ENCODE assay signal across 19 mouse cellular contexts in genomic region chr10:25032625-25033024, GRCm38 (mm10).
DNase-seq lines count a peak whose midpoint lies in the region; TF ChIP-seq lines count a peak whose summit lies in the region.
"Had no signal": no experiment of that assay in that cellular context is flagged by ENCODE, and none has a peak within 500 bp of the region (broad histone marks: within the 10 kb centered on the region; RNA-seq: fewer than 3 reads in every experiment).

No protein-coding gene starts in this region.

- H3K27ac ChIP-seq in CH12.LX (ENCODE audit: insufficient read depth, low read depth) (no peak overlapping the region), MEL (ENCODE audit: control insufficient read depth, low read depth, low read length) (no peak overlapping the region)
- H3K27ac ChIP-seq: embryonic facial prominence, embryonic 10.5 days; embryonic facial prominence, embryonic 12.5 days; forebrain, embryonic 13.5 days; forebrain, embryonic 15.5 days had no signal

- peak; percentile 44 for DNase-seq in heart, adult 11 months
- no peak for DNase-seq in heart, adult 18-20 months
- DNase-seq in CH12.LX (ENCODE audit: extremely low read depth) (no peak), MEL (ENCODE audit: low read depth, low spot score) (no peak)
- DNase-seq in lung, adult 18-20 months: no peak
- DNase-seq: adrenal gland, adult 8-10 months; adrenal gland, postnatal 14 days; adrenal gland, postnatal 36 days; B cell, adult 2 months; cerebellum, adult 11-12 months; cerebellum, adult 9-10 months; cerebellum, postnatal 10 days; cerebellum, postnatal 25 days; forebrain, postnatal 0 days had no signal

- TF ChIP-seq EP300 in CH12.LX (IDR thresholded peaks at IDR 0.05; ENCODE audit: low read length): no peak
- TF ChIP-seq EP300 in MEL (IDR thresholded peaks at IDR 0.05; ENCODE audit: low read depth in 1 of 2, low read length in 2 of 2): no peak

- TF ChIP-seq CTCF in CH12.LX (conservative IDR thresholded peaks at IDR 0.05 in 1 of 2, IDR thresholded peaks at IDR 0.05 in 1 of 2; ENCODE audit: low read depth in 2 of 2, low read length in 2 of 2): no peak
- TF ChIP-seq CTCF in MEL (IDR thresholded peaks at IDR 0.05 in 2 of 3, conservative IDR thresholded peaks at IDR 0.05 in 1 of 3; ENCODE audit: control insufficient read depth in 1 of 3, insufficient read depth in 1 of 3, low read depth in 2 of 3, low read length in 3 of 3, poor library complexity in 1 of 3, severe bottlenecking in 1 of 3): no peak

- H3K9ac ChIP-seq in CH12.LX (ENCODE audit: insufficient read depth, low read depth) (no peak overlapping the region), MEL (ENCODE audit: control insufficient read depth, low read depth, low read length, poor library complexity, severe bottlenecking) (no peak overlapping the region)
- H3K9ac ChIP-seq: embryonic facial prominence, embryonic 12.5 days; forebrain, embryonic 13.5 days; forebrain, embryonic 15.5 days; forebrain, postnatal 0 days had no signal

- H3K79me2 ChIP-seq in CH12.LX (replicated peaks; ENCODE audit: control insufficient read depth, extremely low read depth, insufficient read depth, poor library complexity, severe bottlenecking): no peaks in the 10 kb centered on the region
- H3K79me2 ChIP-seq in MEL (ENCODE audit: control insufficient read depth, insufficient read depth, low read length, poor library complexity): no peaks in the 10 kb centered on the region

- in situ Hi-C loops in CH12.LX (cut with MboI; ENCODE audit: low pct_ligation_motif_present, low pct_unique_long_range_greater_than_20kb, low sequenced_read_pairs): no loop called here

- H3K4me1 ChIP-seq in CH12.LX (ENCODE audit: control insufficient read depth in 1 of 2, insufficient read depth in 2 of 2) (peaks cover 3% of the 10 kb centered on the region in 2 experiments; a peak in 3 of 4 replicates), MEL (ENCODE audit: control insufficient read depth in 1 of 2, insufficient read depth in 2 of 2, low read length in 2 of 2) (no peaks in the 10 kb centered on the region)
- H3K4me1 ChIP-seq: embryonic facial prominence, embryonic 10.5 days; embryonic facial prominence, embryonic 12.5 days; forebrain, embryonic 15.5 days had no signal

- H3K4me3 ChIP-seq in CH12.LX (replicated peaks in 1 of 3; ENCODE audit: low read depth in 2 of 3, low read length in 2 of 3, poor library complexity in 1 of 3) (no peak overlapping the region), MEL (ENCODE audit: control insufficient read depth in 1 of 2, insufficient read depth in 1 of 2, low read depth in 2 of 2, low read length in 2 of 2) (no peak overlapping the region)
- H3K4me3 ChIP-seq: embryonic facial prominence, embryonic 10.5 days; embryonic facial prominence, embryonic 12.5 days; forebrain, embryonic 13.5 days; forebrain, embryonic 15.5 days had no signal

- H3K4me2 ChIP-seq in CH12.LX (ENCODE audit: insufficient read depth, low read depth, poor library complexity, severe bottlenecking): no peak overlapping the region
- H3K4me2 ChIP-seq: embryonic facial prominence, embryonic 12.5 days; forebrain, embryonic 13.5 days; forebrain, embryonic 15.5 days had no signal

- H3K9me3 ChIP-seq in CH12.LX (replicated peaks; ENCODE audit: low read length): no peaks in the 10 kb centered on the region
- no peaks in the 10 kb centered on the region for H3K9me3 ChIP-seq in MEL (replicated peaks; ENCODE audit: insufficient read depth, low read length)
- H3K9me3 ChIP-seq: embryonic facial prominence, embryonic 12.5 days; forebrain, embryonic 13.5 days; G1E had no signal

- TF ChIP-seq POLR2A in CH12.LX (IDR thresholded peaks at IDR 0.05; ENCODE audit: low read depth, low read length) (no peak), MEL (IDR thresholded peaks at IDR 0.05; ENCODE audit: control insufficient read depth in 1 of 2, insufficient read depth in 1 of 2, low read depth in 1 of 2, low read length in 2 of 2, poor library complexity in 1 of 2) (no peak)

- H3K36me3 ChIP-seq in CH12.LX (replicated peaks in 1 of 2; ENCODE audit: control insufficient read depth in 1 of 2, insufficient read depth in 1 of 2, low read length in 1 of 2) (no peaks in the 10 kb centered on the region), MEL (ENCODE audit: control insufficient read depth in 1 of 2, insufficient read depth in 2 of 2, low read length in 2 of 2) (no peaks in the 10 kb centered on the region)
- H3K36me3 ChIP-seq: embryonic facial prominence, embryonic 10.5 days; embryonic facial prominence, embryonic 12.5 days; forebrain, embryonic 15.5 days; G1E had no signal

- dilution Hi-C loops in CH12.LX (cut with MboI; ENCODE audit: extremely low pct_ligation_motif_present, extremely low pct_unique_long_range_greater_than_20kb, low sequenced_read_pairs): no loop called here

- TF ChIP-seq RAD21 in CH12.LX (IDR thresholded peaks at IDR 0.05; ENCODE audit: low read depth, low read length) (no peak), MEL (IDR thresholded peaks at IDR 0.05; ENCODE audit: low read depth, low read length) (no peak)

- no peaks in the 10 kb centered on the region for H3K27me3 ChIP-seq in CH12.LX (replicated peaks)
- H3K27me3 ChIP-seq in MEL (ENCODE audit: control insufficient read depth in 1 of 2, insufficient read depth in 2 of 2, low read length in 2 of 2): no peaks in the 10 kb centered on the region
- H3K27me3 ChIP-seq: embryonic facial prominence, embryonic 12.5 days; forebrain, embryonic 13.5 days; forebrain, embryonic 15.5 days had no signal

TF ChIP-seq in CH12.LX, 34 proteins besides CTCF, POLR2A, EP300 and RAD21:
- TF ChIP-seq MAFK (IDR thresholded peaks at IDR 0.05; ENCODE audit: insufficient replicate concordance, low read length) (peak; percentile 99), ZMIZ1 (IDR thresholded peaks at IDR 0.05; ENCODE audit: low read depth, low read length) (no peak)

TF ChIP-seq in MEL, 35 proteins besides CTCF, POLR2A, EP300 and RAD21:
- TF ChIP-seq MAFK (IDR thresholded peaks at IDR 0.05; ENCODE audit: borderline replicate concordance, low read depth, low read length) (peak; percentile 96), POLR2AphosphoS5 (IDR thresholded peaks at IDR 0.05; ENCODE audit: borderline replicate concordance, low read depth, low read length) (no peak), KAT2A (conservative IDR thresholded peaks at IDR 0.05; ENCODE audit: low read depth, low read length) (no peak), GATA1 (IDR thresholded peaks at IDR 0.05; ENCODE audit: low read depth, low read length) (no peak)
